Mouse (Mus musculus): ENCODE data around the gene Armh1. TPM values are rescaled to one million over a fixed set of nuclear protein-coding genes. Genes with fewer than 3 reads are reported as not detected.
A peak's percentile ranks its signal among the peaks of the same experiment; 100 is the strongest.

Armh1 gene
- polyA plus RNA-seq, 1 experiment = 0.44 TPM

GRCm38 (mm10) chr4:117225250-117225649 is 26.7 kb downstream of the Armh1 start:
- no peak overlapping the region for H3K27ac ChIP-seq (ENCODE audit: control insufficient read depth, insufficient read depth, low read length)
- no peaks in the 10 kb centered on the region for H3K27me3 ChIP-seq (ENCODE audit: control insufficient read depth, insufficient read depth, low read length)
- H3K4me3 ChIP-seq (ENCODE audit: control insufficient read depth, insufficient read depth, low read length) = no peak overlapping the region
- no peak for DNase-seq
- no peaks in the 10 kb centered on the region for H3K36me3 ChIP-seq (ENCODE audit: control insufficient read depth, insufficient read depth, low read length)
- TF ChIP-seq POLR2A (IDR thresholded peaks at IDR 0.05; ENCODE audit: control insufficient read depth, extremely low read depth, insufficient read depth, low read length, poor library complexity) = no peak
- TF ChIP-seq CTCF (IDR thresholded peaks at IDR 0.05; ENCODE audit: borderline replicate concordance, control insufficient read depth, extremely low read depth, insufficient read depth, low read length, poor library complexity) = no peak
- H3K4me1 ChIP-seq (replicated peaks; ENCODE audit: control insufficient read depth, insufficient read depth, low read length) = no peaks in the 10 kb centered on the region

DNA sequence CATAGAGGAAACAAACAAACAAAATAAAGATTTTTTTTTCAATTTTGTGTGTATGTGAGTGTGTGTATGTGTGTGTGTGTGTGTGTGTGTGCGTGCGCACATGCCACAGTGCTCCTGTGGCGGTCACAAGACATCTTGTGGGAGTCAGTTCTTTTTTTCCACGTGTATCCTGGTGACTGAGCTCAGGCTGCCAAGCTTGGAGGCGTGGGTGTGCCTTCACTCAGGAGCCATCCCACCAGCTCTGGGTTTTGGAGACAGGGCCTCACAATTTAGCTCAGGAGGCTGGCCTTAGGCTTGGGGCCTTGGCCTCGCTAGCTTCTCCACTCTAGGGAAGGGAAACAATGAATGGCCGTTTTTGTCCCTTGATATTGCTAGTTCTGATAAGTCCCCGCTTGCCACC is 27.8 kb downstream of the Armh1 start:
- Histone ChIP-seq H3K27me3 (ENCODE audit: control insufficient read depth, insufficient read depth, low read length) (no peaks in the 10 kb centered on the region), H3K27ac (ENCODE audit: control insufficient read depth, insufficient read depth, low read length) (no peak overlapping the region), H3K4me3 (ENCODE audit: control insufficient read depth, insufficient read depth, low read length) (no peak overlapping the region), H3K4me1 (replicated peaks; ENCODE audit: control insufficient read depth, insufficient read depth, low read length) (no peaks in the 10 kb centered on the region), H3K36me3 (ENCODE audit: control insufficient read depth, insufficient read depth, low read length) (no peaks in the 10 kb centered on the region)
- DNase-seq = no peak
- TF ChIP-seq CTCF (IDR thresholded peaks at IDR 0.05; ENCODE audit: borderline replicate concordance, control insufficient read depth, extremely low read depth, insufficient read depth, low read length, poor library complexity) = no peak
- 91% methylated on average over 8 of the region's 8 CpGs for WGBS

DNA sequence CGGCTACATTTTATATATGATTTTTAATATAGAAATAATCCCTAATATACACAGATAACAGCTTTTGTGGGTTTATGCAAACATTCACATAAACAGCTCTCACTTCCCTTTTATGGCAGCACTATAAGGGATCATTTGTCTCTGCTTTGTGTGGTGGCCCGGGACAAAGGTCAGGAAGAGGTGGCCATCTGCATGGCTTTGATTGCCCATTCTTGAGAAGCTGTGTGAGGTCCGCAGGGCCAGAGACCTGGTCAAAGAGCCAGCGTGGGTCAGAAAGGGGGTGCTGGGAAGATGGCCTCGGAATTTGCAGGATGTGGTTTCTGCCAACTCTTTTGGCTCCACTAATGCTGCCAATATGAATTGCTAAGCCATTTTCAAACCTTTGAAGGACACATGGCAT is 28.9 kb downstream of the Armh1 start:
- TF ChIP-seq POLR2A (IDR thresholded peaks at IDR 0.05; ENCODE audit: control insufficient read depth, extremely low read depth, insufficient read depth, low read length, poor library complexity) (no peak), CTCF (IDR thresholded peaks at IDR 0.05; ENCODE audit: borderline replicate concordance, control insufficient read depth, extremely low read depth, insufficient read depth, low read length, poor library complexity) (no peak)
- 70% methylated on average over 5 of the region's 5 CpGs for WGBS
- no peak overlapping the region for H3K27ac ChIP-seq (ENCODE audit: control insufficient read depth, insufficient read depth, low read length)
- H3K36me3 ChIP-seq (ENCODE audit: control insufficient read depth, insufficient read depth, low read length) = no peaks in the 10 kb centered on the region
- no peak for DNase-seq
- no peaks in the 10 kb centered on the region for H3K27me3 ChIP-seq (ENCODE audit: control insufficient read depth, insufficient read depth, low read length)
- 0 out of 2 replicates have a peak, but pooled peaks cover 4% of the 10 kb centered on the region for H3K4me1 ChIP-seq (replicated peaks; ENCODE audit: control insufficient read depth, insufficient read depth, low read length)
- H3K4me3 ChIP-seq (ENCODE audit: control insufficient read depth, insufficient read depth, low read length) = no peak overlapping the region

- H3K4me3 ChIP-seq (ENCODE audit: control insufficient read depth, insufficient read depth, low read length) = no peak overlapping the region
- no peak for TF ChIP-seq CTCF (IDR thresholded peaks at IDR 0.05; ENCODE audit: borderline replicate concordance, control insufficient read depth, extremely low read depth, insufficient read depth, low read length, poor library complexity)
- TF ChIP-seq POLR2A (IDR thresholded peaks at IDR 0.05; ENCODE audit: control insufficient read depth, extremely low read depth, insufficient read depth, low read length, poor library complexity) = no peak
- 0 out of 2 replicates have a peak, but pooled peaks cover 4% of the 10 kb centered on the region for H3K4me1 ChIP-seq (replicated peaks; ENCODE audit: control insufficient read depth, insufficient read depth, low read length)
- H3K27me3 ChIP-seq (ENCODE audit: control insufficient read depth, insufficient read depth, low read length) = no peaks in the 10 kb centered on the region
- 93% methylated on average over 9 of the region's 9 CpGs for WGBS
- H3K27ac ChIP-seq (ENCODE audit: control insufficient read depth, insufficient read depth, low read length) = no peak overlapping the region
- H3K36me3 ChIP-seq (ENCODE audit: control insufficient read depth, insufficient read depth, low read length) = no peaks in the 10 kb centered on the region
- no peak for DNase-seq
These were observed 30.1 kb downstream of the Armh1 start for GRCm38 (mm10) chr4:117221836-117222235.

DNA sequence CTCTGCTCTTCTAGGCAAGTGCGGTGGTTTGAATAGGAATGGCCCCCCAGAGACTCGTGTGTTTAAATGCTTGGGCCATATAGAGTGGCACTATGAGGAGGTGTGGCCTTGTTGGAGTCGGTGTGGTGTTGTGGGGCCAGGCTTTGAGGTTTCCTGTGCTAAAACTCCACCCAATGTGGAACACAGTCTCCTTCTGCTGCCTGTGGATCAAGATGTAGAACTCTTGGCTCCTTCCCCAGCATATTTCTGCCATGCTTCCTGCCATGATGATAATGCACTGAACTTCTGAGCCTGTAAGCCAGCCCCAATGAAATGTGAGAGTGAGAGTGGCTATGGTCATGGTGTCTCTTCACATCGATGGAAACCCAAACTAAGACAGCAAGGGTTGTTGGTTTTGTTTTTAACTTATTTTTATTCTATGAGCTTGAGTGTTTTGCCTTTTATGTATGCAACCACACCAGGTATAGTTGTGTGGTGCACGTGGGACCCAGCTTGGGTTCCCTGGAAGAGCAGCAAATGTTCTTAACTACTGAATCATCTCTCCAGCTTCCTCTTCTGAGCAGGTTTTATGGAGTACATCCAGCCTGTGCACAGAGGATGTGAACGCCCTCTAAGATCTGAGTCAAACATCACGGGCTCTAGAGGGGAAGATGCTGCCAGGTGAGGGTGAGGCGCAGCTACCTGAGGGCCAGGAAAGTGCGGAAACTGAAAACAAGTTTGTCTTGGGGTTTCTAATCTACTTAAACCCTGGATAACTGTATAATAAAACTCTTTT is 31.0 kb downstream of the Armh1 start:
- H3K27me3 ChIP-seq (ENCODE audit: control insufficient read depth, insufficient read depth, low read length) = no peaks in the 10 kb centered on the region
- no peaks in the 10 kb centered on the region for H3K36me3 ChIP-seq (ENCODE audit: control insufficient read depth, insufficient read depth, low read length)
- DNase-seq = no peak
- TF ChIP-seq CTCF (IDR thresholded peaks at IDR 0.05; ENCODE audit: borderline replicate concordance, control insufficient read depth, extremely low read depth, insufficient read depth, low read length, poor library complexity) (no peak), POLR2A (IDR thresholded peaks at IDR 0.05; ENCODE audit: control insufficient read depth, extremely low read depth, insufficient read depth, low read length, poor library complexity) (no peak)
- H3K4me1 ChIP-seq (replicated peaks; ENCODE audit: control insufficient read depth, insufficient read depth, low read length) = 0 out of 2 replicates have a peak, but pooled peaks cover 4% of the 10 kb centered on the region
- H3K4me3 ChIP-seq (ENCODE audit: control insufficient read depth, insufficient read depth, low read length) = no peak overlapping the region
- WGBS = 64% methylated on average over 9 of the region's 9 CpGs
- H3K27ac ChIP-seq (ENCODE audit: control insufficient read depth, insufficient read depth, low read length) = no peak overlapping the region

- 0 out of 2 replicates have a peak, but pooled peaks cover 4% of the 10 kb centered on the region for H3K4me1 ChIP-seq (replicated peaks; ENCODE audit: control insufficient read depth, insufficient read depth, low read length)
- H3K4me3 ChIP-seq (ENCODE audit: control insufficient read depth, insufficient read depth, low read length) = no peak overlapping the region
- peak; percentile 52 for DNase-seq
- TF ChIP-seq CTCF (IDR thresholded peaks at IDR 0.05; ENCODE audit: borderline replicate concordance, control insufficient read depth, extremely low read depth, insufficient read depth, low read length, poor library complexity) (peak; percentile 65; the same call in 1 of the 2 replicates), POLR2A (IDR thresholded peaks at IDR 0.05; ENCODE audit: control insufficient read depth, extremely low read depth, insufficient read depth, low read length, poor library complexity) (no peak)
- no peak overlapping the region for H3K27ac ChIP-seq (ENCODE audit: control insufficient read depth, insufficient read depth, low read length)
- H3K27me3 ChIP-seq (ENCODE audit: control insufficient read depth, insufficient read depth, low read length) = no peaks in the 10 kb centered on the region
- H3K36me3 ChIP-seq (ENCODE audit: control insufficient read depth, insufficient read depth, low read length) = no peaks in the 10 kb centered on the region
- 20% methylated on average over 10 of the region's 10 CpGs for WGBS
These were observed 33.3 kb downstream of the Armh1 start for GRCm38 (mm10) chr4:117218517-117219219.
